Mouse (Mus musculus) limb, embryonic 14.5 days (tissue): ENCODE measurements at regions not wholly inside any gene's neighbourhood (a gene's known extent, or its start where the extent isn't known, plus 50 kb on each side); places are given as distances from the start of the nearest gene placed in this dataset.
A peak's percentile ranks its signal among the peaks of the same experiment; 100 is the strongest.

Experiments
- ATAC-seq: fragments of 200-750 bp; cut with Nextera tagmentation; 2 replicates; pipeline ENCODE4 v1.8.0; 2017; ENCODE audit warnings: low read depth, moderate number of reproducible peaks, moderate TSS enrichment; ENCODE audit not compliant: low FRiP score
- DNase-seq: peaks from one replicate; pipeline ENCODE4 v3.0.0-alpha.2; 2015; ENCODE audit warnings: low spot score
- H3K27ac ChIP-seq: fragments of 300-500 bp; sonication (generic); replicated peaks from 2 replicates; pipeline ENCODE4 v1.5.1; 2014; ENCODE audit warnings: low read depth, mild to moderate bottlenecking, low read length, moderate library complexity, mixed read lengths
- H3K27me3 ChIP-seq: fragments of 300-500 bp; sonication (generic); 2 replicates; pipeline ENCODE4 v1.6.1; 2014; ENCODE audit warnings: low read length, mixed read lengths; ENCODE audit not compliant: control insufficient read depth, insufficient read depth
- H3K36me3 ChIP-seq: fragments of 300-500 bp; sonication (generic); 2 replicates; pipeline ENCODE4 v1.6.1; 2014; ENCODE audit warnings: mild to moderate bottlenecking, low read length, moderate library complexity, mixed read lengths; ENCODE audit not compliant: control insufficient read depth, insufficient read depth
- H3K4me1 ChIP-seq: fragments of 300-500 bp; sonication (generic); 2 replicates; pipeline ENCODE4 v1.6.1; 2014; ENCODE audit warnings: antibody characterized with exemption, low read length, mixed read lengths; ENCODE audit not compliant: control insufficient read depth, insufficient read depth
- H3K4me2 ChIP-seq: fragments of 300-500 bp; sonication (generic); replicated peaks from 2 replicates; pipeline ENCODE4 v1.6.1; 2014; ENCODE audit warnings: low read depth, mild to moderate bottlenecking, low read length, moderate library complexity; ENCODE audit not compliant: severe bottlenecking
- H3K4me3 ChIP-seq: fragments of 300-500 bp; sonication (generic); replicated peaks from 2 replicates; pipeline ENCODE4 v1.5.1; 2014; ENCODE audit warnings: low read length
- H3K9ac ChIP-seq: fragments of 300-500 bp; sonication (generic); 2 replicates; pipeline ENCODE4 v1.6.1; 2014; ENCODE audit warnings: mild to moderate bottlenecking, low read depth, low read length, moderate library complexity; ENCODE audit not compliant: severe bottlenecking
- H3K9me3 ChIP-seq: fragments of 300-500 bp; sonication (generic); 2 replicates; pipeline ENCODE4 v1.6.1; 2016; ENCODE audit warnings: low read length; ENCODE audit not compliant: control insufficient read depth
- POLR2A ChIP-seq: fragments of 200-500 bp; IDR thresholded peaks from 2 replicates; pipeline ENCODE4 v1.8.0; 2012; ENCODE audit warnings: inconsistent platforms, mild to moderate bottlenecking, moderate library complexity, borderline replicate concordance; ENCODE audit not compliant: insufficient read depth, insufficient read length; ENCODE audit errors: extremely low read depth
- WGBS: fragments of 180-500 bp; shearing (Covaris S2); extraction: QIAGEN DNeasy Blood & Tissue Kit; methylation state at CpG from one replicate; pipeline ENCODE4 v1.1.7; 2014; 5-methylcytosine and 5-hydroxymethylcytosine counted together

DNA sequence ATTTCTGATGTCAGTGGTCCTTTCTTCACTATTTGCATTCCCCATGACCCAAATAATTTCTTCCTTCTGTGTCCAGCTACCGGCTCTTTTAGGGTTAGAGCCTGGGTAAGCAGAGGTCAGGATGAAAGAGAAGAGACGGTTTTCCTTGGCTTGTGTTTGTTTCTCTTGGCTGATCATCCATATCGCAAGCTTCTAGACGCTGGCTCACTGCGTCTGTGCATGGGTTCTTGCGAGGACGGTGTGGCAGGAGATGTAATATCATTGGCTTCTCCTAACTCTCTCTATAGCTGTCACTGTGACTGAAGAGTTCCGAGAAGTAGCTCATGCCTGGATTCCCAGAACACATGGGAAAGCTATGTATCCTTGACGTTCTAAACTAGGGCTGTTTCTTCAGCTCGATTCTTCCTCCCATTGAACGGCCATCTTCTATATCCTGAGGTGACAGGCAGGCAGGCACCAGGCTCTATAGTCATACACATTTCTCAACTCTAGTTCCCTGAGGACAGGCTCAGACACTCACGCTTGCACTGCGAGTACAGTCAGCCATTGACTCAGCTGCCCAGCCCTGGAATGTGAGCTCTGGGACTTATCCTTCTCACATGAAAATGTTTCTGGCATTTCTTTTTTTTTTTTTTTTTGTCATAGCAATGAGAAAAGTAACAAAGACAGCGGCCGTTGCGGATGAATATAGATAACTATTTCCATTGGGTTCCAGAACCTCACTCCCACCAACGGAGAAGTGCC lies 85.0 kb downstream of the Bach1 start:
- Histone ChIP-seq H3K4me3 (no peak overlapping the region), H3K4me1 (peaks cover 3% of the 10 kb centered on the region; the same call in 1 of the 2 replicates), H3K36me3 (no peaks in the 10 kb centered on the region), H3K27me3 (no peaks in the 10 kb centered on the region), H3K27ac (no peak overlapping the region), H3K4me2 (no peak overlapping the region), H3K9me3 (no peaks in the 10 kb centered on the region), H3K9ac (no peak overlapping the region)
- 61% methylated on average over 17 of the region's 17 CpGs for WGBS
- TF ChIP-seq POLR2A = no peak
- ATAC-seq = no peak
- DNase-seq = no peak

DNA sequence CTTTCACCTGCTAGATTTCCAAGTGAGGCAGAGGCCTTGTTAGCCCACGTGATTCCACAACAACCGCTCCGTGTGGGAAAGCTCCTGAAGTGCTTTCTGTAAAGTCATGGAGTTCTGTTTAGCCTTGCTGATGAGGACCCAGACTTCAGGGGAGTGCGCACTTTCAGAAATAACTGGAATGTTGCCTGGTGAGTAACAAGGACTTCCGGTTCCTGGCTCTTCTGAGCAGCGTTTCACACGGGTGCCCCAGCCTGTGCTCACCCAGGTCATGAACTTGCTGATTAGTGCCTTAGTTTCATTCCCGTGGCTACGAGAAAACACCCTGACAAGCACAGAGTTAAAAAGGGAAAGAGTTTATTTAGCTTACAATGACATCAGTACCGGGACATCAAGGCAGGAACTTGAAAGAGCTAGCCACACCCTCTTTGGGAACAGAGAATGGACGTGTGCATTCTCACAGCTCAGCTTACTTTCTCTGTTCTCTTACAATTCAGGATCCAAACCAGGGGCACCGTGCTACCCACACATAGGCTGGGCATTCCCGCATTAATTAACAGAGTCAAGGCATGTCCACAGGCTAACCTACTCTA lies 85.8 kb downstream of the Bach1 start:
- DNase-seq (peak; percentile 26), ATAC-seq (no peak)
- H3K9me3 ChIP-seq = no peaks in the 10 kb centered on the region
- H3K4me2 ChIP-seq = no peak overlapping the region
- no peak for TF ChIP-seq POLR2A
- H3K27me3 ChIP-seq = no peaks in the 10 kb centered on the region
- whole genome bisulfite sequencing = 53% methylated on average over 13 of the region's 13 CpGs
- peaks cover 3% of the 10 kb centered on the region; the same call in 1 of the 2 replicates for H3K4me1 ChIP-seq
- H3K4me3 ChIP-seq = no peak overlapping the region
- H3K36me3 ChIP-seq = no peaks in the 10 kb centered on the region
- no peak overlapping the region for H3K9ac ChIP-seq
- H3K27ac ChIP-seq = no peak overlapping the region

DNA sequence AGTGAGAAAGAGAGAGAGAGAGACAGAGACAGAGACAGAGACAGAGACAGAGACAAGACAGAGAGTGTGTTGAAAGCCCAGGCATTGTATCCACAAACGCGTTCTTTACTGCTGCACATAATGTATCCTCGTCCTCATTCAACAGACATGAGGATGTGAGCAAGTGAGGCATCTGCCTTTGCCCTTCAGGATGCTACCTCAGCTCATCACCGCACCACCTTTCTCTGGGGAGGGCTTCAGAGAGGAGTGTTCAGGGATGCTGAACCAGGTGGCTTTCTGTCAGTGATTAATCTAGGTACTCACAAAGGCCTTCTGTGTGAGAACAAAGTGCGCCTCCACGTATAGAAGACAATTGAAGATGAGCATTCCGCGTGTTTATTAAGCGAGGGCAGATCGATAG lies 90.8 kb downstream of the Bach1 start:
- H3K4me1 ChIP-seq = peaks cover 2% of the 10 kb centered on the region; the same call in 1 of the 2 replicates
- WGBS = 67% methylated on average over 10 of the region's 10 CpGs
- H3K9ac ChIP-seq = no peak overlapping the region
- no peaks in the 10 kb centered on the region for H3K9me3 ChIP-seq
- DNase-seq (no peak), ATAC-seq (no peak)
- no peaks in the 10 kb centered on the region for H3K27me3 ChIP-seq
- no peak overlapping the region for H3K27ac ChIP-seq
- H3K4me2 ChIP-seq = no peak overlapping the region
- H3K4me3 ChIP-seq = no peak overlapping the region
- H3K36me3 ChIP-seq = no peaks in the 10 kb centered on the region
- no peak for TF ChIP-seq POLR2A

DNA sequence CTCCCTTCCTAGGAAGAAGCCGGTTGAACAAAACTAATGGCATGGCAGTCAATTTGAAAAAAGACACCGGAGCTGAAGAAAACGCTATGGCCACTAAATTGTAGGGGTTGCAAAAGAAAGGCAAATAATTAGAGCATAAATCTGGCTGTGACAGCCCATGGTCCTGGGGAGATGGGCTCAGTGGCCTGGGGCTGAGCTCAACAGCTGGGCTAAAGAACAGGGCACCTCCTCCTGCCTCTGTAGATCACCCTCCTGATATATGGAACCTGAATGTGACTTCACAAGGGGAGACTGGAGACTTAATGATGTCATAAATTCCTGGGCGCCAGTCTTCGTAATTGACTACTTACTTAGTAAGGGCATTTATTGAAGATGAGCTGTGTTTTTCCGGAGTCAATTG lies 91.2 kb downstream of the Bach1 start:
- no peaks in the 10 kb centered on the region for H3K36me3 ChIP-seq

DNA sequence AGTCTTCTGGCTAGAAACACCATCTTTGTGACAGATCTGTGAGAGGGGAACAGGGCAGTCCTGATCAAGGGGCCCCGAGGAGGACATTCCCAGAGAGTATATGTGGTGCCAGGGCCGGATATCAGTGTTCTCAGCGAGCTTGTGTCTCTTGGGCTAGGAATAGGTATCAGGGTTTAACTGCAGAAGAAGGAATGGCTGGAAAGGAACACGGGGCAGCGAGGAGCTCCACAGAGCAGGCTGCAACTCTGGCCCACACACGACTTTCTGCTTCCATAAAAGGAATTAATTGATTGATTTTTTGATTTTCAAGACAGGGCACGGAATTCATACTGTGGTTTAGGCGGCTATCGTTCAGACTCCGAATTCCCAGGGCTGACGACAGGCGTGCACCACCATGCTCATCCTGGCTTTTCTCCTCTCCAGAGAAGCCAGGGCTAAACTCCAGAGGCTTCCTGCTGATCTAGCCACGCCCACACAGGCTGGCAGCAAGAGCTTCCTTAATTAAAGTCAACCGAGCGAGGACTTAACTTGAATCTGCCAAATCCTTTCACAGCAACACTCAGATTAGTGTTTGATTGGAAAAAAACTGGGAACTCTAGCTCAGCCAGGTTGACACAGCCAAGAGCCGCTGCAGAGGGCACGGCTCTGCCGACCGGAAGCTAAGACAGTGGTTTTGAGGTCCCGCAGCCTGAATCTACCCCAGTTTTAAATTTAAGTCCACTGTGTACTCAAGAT lies 97.9 kb downstream of the Bach1 start:
- Histone ChIP-seq H3K36me3 (no peaks in the 10 kb centered on the region), H3K4me1 (peaks cover 5% of the 10 kb centered on the region), H3K27me3 (no peaks in the 10 kb centered on the region), H3K27ac (no peak overlapping the region), H3K4me3 (peak overlapping the region; percentile 32), H3K4me2 (peak overlapping the region; percentile 47), H3K9ac (peak overlapping the region; percentile 17; the same call in 1 of the 2 replicates), H3K9me3 (no peaks in the 10 kb centered on the region)
- ATAC-seq (0 out of 2 replicates have a peak, but pooled peaks have one; percentile 37), DNase-seq (peak; percentile 23)
- no peak for TF ChIP-seq POLR2A
- 7% methylated on average over 20 of the region's 20 CpGs for WGBS

More for the DNA sequence above, 91.2 kb downstream of the Bach1 start:
- DNase-seq = no peak
- Histone ChIP-seq H3K4me2 (no peak overlapping the region), H3K4me1 (no peaks in the 10 kb centered on the region), H3K27ac (no peak overlapping the region), H3K9ac (no peak overlapping the region), H3K27me3 (no peaks in the 10 kb centered on the region), H3K4me3 (no peak overlapping the region), H3K9me3 (no peaks in the 10 kb centered on the region)
- ATAC-seq = no peak
- TF ChIP-seq POLR2A = no peak
- 19% methylated on average over 6 of the region's 6 CpGs for WGBS
